Mouse (Mus musculus) layer of hippocampus, postnatal 14 days (tissue): ENCODE data around the gene Cdk17. TPM values are rescaled to one million over a fixed set of nuclear protein-coding genes. Genes with fewer than 3 reads are reported as not detected.

ENCODE experiments used
- microRNA-seq, 2 experiments: library from miRNA; unstranded; fragments of <30 nt; microRNA quantifications; one replicate each; pipeline ENCODE4 v1.2.0; 2021
- total RNA-seq, 2 experiments: library from RNA; stranded (reverse); gene quantifications; 2 replicates each; pipeline ENCODE4 v1.2.3; 2021

Cdk17 gene
- total RNA-seq, 2 experiments from 2014 or later: 138 to 142 TPM

Small RNA genes within 50 kb of the gene (microRNA-seq; reads per million reads assigned to microRNA genes)
- 0.23 to 0.28 reads per million in 2 experiments for gene Mir1931

Other genes starting within 250 kb of the Cdk17 start
- gene Cfap54, start 79.3 kb upstream of the Cdk17 start, total RNA-seq: 10 to 100 TPM; 11.1 to 15.1 TPM
- 1 to 10 TPM; 8.9 to 9.8 TPM for gene Elk3, start 150.3 kb downstream of the Cdk17 start, total RNA-seq